Mouse (Mus musculus): ENCODE results near the gene Arhgap8. TPM values are rescaled to one million over a fixed set of nuclear protein-coding genes. Genes with fewer than 3 reads are reported as not detected.

The Arhgap8 gene
- polyA plus RNA-seq, 1 experiment from 2014 or later: 3.2 TPM

DNA sequence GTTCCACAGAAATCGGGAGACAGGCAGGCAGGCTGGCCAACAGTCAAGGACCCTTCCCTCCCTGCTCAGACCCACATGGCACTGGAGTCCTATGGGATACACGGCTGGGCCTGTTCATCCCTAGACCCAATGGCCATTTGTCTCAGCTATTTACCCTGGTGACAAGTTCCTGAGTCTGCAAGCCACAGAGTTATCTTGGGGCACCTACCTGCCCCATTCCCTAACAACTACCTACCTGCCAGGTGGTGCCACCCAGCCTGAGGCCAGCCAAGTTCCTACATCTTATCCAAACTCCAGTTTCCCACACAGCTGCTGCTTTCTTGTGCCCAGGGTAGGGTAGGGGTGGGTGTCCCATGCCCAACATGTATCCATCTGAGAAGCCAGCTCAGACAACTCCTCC lies 21.7 kb upstream of the Arhgap8 start:
- Histone ChIP-seq H3K4me3 (ENCODE audit: control insufficient read depth in 1 of 2, insufficient read depth in 1 of 2, low read depth in 1 of 2, low read length in 2 of 2) (no peak overlapping the region), H3K4me1 (ENCODE audit: control insufficient read depth in 2 of 2, insufficient read depth in 2 of 2, low read length in 2 of 2) (peaks cover 14 to 18% of the 10 kb centered on the region in 2 experiments), H3K27ac (replicated peaks in 1 of 2; ENCODE audit: control insufficient read depth in 1 of 2, insufficient read depth in 1 of 2, low read depth in 2 of 2, low read length in 2 of 2) (no peak overlapping the region), H3K36me3 (ENCODE audit: control insufficient read depth, insufficient read depth, low read length) (peaks cover 31% of the 10 kb centered on the region), H3K4me2 (ENCODE audit: low read length) (no peak overlapping the region), H3K9ac (ENCODE audit: low read length) (no peak overlapping the region), H3K9me3 (ENCODE audit: control insufficient read depth, low read length) (no peaks in the 10 kb centered on the region), H3K27me3 (ENCODE audit: control insufficient read depth, insufficient read depth, low read length) (no peaks in the 10 kb centered on the region)
- 73% methylated on average over 2 of the region's 2 CpGs for WGBS
- ATAC-seq (ENCODE audit: insufficient number of reproducible peaks, insufficient read depth, low FRiP score, low read depth): no peak

DNA sequence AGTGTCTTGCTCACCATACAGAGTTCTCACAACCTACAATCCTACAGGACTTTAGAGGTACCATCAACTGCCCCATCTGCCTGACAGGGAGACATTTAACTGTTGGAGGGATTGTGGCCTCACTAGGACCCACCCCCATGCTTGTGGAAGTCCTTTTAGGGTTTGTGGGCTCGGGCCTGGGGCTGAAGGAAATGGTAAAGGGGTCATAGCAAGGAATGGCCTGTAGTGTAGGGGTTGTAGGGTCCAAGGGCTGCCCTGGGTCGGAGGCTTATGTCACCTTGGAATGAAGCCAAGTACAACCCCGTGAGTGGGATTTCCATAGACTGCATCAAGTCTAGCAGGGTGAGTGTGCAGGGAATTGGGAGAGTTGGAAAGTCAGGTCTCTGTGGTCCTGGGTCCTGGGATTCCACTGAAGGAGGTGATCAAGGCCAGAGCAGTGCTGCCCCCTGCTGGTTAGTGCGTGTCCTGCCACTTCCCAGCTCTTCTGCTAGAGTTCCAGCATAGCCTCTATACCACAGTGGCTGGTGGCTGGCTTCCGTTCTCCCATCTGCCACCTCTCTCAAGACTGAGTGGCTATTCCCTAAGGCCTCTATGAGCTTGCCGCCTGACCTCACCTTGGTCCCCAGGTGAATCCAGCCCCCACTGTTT lies 19.6 kb upstream of the Arhgap8 start:
- H3K9ac ChIP-seq (ENCODE audit: low read length): no peak overlapping the region
- ATAC-seq (ENCODE audit: insufficient number of reproducible peaks, insufficient read depth, low FRiP score, low read depth): no peak
- peaks cover 16% of the 10 kb centered on the region for H3K36me3 ChIP-seq (ENCODE audit: control insufficient read depth, insufficient read depth, low read length)
- no peak overlapping the region for H3K4me3 ChIP-seq (ENCODE audit: control insufficient read depth in 1 of 2, insufficient read depth in 1 of 2, low read depth in 1 of 2, low read length in 2 of 2)
- no peaks in the 10 kb centered on the region for H3K27me3 ChIP-seq (ENCODE audit: control insufficient read depth, insufficient read depth, low read length)
- no peak overlapping the region for H3K4me2 ChIP-seq (ENCODE audit: low read length)
- 46% methylated on average over 6 of the region's 6 CpGs for WGBS
- H3K4me1 ChIP-seq (ENCODE audit: control insufficient read depth in 2 of 2, insufficient read depth in 2 of 2, low read length in 2 of 2): peaks cover 14 to 18% of the 10 kb centered on the region in 2 experiments
- no peak overlapping the region for H3K27ac ChIP-seq (replicated peaks in 1 of 2; ENCODE audit: control insufficient read depth in 1 of 2, insufficient read depth in 1 of 2, low read depth in 2 of 2, low read length in 2 of 2)
- no peaks in the 10 kb centered on the region for H3K9me3 ChIP-seq (ENCODE audit: control insufficient read depth, low read length)

DNA sequence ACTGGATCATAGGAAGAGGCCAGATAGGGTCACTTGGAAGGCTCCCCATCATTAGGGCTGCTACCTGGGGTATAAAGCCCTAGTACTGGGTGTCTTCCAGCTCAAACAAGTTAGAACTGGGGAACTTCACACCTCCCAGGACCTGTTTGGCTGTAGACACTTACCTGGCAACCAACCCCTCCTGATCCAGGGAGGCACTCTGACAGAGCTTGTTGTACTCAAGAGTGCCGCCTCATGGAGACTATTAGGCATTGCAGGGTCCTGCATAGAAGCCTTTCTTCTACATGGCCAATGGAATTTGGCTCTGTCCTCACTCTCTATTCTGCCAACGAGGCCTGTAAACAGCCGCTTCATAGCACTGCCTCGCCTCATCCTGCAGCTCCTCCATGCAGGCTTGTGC lies 17.9 kb upstream of the Arhgap8 start:
- Histone ChIP-seq H3K27ac (replicated peaks in 1 of 2; ENCODE audit: control insufficient read depth in 1 of 2, insufficient read depth in 1 of 2, low read depth in 2 of 2, low read length in 2 of 2) (no peak overlapping the region), H3K4me2 (ENCODE audit: low read length) (no peak overlapping the region), H3K9ac (ENCODE audit: low read length) (no peak overlapping the region), H3K36me3 (ENCODE audit: control insufficient read depth, insufficient read depth, low read length) (peaks cover 16% of the 10 kb centered on the region), H3K4me1 (ENCODE audit: control insufficient read depth in 2 of 2, insufficient read depth in 2 of 2, low read length in 2 of 2) (peaks cover 9% of the 10 kb centered on the region in 2 experiments; a peak in 3 of 4 replicates), H3K4me3 (ENCODE audit: control insufficient read depth in 1 of 2, insufficient read depth in 1 of 2, low read depth in 1 of 2, low read length in 2 of 2) (no peak overlapping the region), H3K9me3 (ENCODE audit: control insufficient read depth, low read length) (no peaks in the 10 kb centered on the region), H3K27me3 (ENCODE audit: control insufficient read depth, insufficient read depth, low read length) (no peaks in the 10 kb centered on the region)
- 20% methylated on average over 4 of the region's 4 CpGs for WGBS
- ATAC-seq (ENCODE audit: insufficient number of reproducible peaks, insufficient read depth, low FRiP score, low read depth): no peak

DNA sequence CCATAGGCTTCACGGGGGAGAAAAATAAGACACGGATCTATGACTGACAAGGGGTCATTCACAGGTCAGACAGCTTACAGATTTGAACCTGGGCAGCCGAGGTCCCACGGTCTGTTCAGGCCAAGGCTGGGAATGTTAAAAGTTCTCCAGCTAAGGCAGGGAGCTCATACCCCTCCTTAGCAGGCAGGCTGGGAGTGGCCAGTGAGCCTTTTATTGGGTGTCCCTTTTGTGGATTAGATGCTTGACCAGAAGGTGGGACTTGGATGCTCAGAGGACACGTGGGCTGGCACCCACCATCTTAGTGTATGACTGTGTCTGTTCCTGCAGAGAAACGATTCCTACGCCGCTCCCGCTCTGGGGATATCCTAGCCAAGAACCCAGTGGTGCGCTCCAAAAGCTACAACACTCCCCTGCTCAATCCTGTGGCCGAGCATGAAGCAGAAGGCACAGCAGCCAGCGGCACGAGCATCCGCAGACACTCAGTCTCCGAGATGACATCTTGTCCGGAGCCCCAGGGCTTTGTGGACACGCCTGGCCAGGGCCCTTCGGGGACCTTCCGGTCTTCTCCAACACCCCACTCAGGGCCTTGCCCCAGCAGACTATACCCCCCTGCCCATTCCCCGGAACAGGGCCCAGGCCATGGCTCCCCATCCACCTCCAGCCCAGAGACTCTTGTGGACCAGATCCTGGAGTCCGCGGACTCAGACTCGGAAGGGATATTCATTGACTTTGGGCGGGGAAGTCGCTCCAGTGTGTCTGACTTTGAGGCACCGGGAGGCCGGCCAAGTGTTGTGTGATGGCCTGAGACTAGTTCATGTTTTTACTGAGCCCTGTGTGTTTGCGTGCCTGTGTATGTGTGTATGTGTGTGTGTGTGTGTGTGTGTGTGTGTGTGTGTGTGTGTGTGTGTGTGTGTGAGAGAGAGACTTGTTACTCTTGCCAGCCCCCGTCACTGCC lies 17.2 kb upstream of the Arhgap8 start:
- no peak overlapping the region for H3K9ac ChIP-seq (ENCODE audit: low read length)
- no peak overlapping the region for H3K4me3 ChIP-seq (ENCODE audit: control insufficient read depth in 1 of 2, insufficient read depth in 1 of 2, low read depth in 1 of 2, low read length in 2 of 2)
- H3K27me3 ChIP-seq (ENCODE audit: control insufficient read depth, insufficient read depth, low read length): no peaks in the 10 kb centered on the region
- peaks cover 11% of the 10 kb centered on the region for H3K36me3 ChIP-seq (ENCODE audit: control insufficient read depth, insufficient read depth, low read length)
- H3K4me2 ChIP-seq (ENCODE audit: low read length): no peak overlapping the region
- H3K27ac ChIP-seq (replicated peaks in 1 of 2; ENCODE audit: control insufficient read depth in 1 of 2, insufficient read depth in 1 of 2, low read depth in 2 of 2, low read length in 2 of 2): no peak overlapping the region
- peaks cover 2 to 3% of the 10 kb centered on the region in 2 experiments; a peak in 2 of 4 replicates for H3K4me1 ChIP-seq (ENCODE audit: control insufficient read depth in 2 of 2, insufficient read depth in 2 of 2, low read length in 2 of 2)
- H3K9me3 ChIP-seq (ENCODE audit: control insufficient read depth, low read length): no peaks in the 10 kb centered on the region
- ATAC-seq (ENCODE audit: insufficient number of reproducible peaks, insufficient read depth, low FRiP score, low read depth): no peak
- WGBS: 87% methylated on average over 28 of the region's 29 CpGs

DNA sequence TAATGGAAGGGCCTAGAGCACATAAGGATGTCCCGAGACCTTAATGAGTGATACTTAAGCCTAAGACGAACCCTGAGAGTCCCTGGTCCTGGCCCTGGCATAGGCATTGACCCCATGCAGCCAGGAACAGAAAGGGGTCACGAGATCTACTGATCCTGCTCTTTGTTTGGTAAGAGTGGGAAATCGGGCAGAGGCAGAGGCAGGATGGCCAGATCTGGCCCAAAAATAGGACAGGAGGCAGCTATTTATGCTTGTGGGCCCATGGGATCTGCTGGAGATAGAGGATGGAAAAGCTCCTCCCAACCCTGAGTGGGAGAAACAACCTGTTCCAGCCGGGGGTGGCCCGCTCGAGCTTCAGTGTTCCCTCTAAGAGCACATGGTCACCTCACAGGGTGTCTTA lies 15.9 kb upstream of the Arhgap8 start:
- 0 out of 2 replicates have a peak, but pooled peaks cover 4% of the 10 kb centered on the region for H3K9me3 ChIP-seq (ENCODE audit: control insufficient read depth, low read length)
- H3K4me1 ChIP-seq (ENCODE audit: control insufficient read depth in 2 of 2, insufficient read depth in 2 of 2, low read length in 2 of 2): peaks cover 0 to 3% of the 10 kb centered on the region in 2 experiments; a peak in 1 of 4 replicates
- ATAC-seq (ENCODE audit: insufficient number of reproducible peaks, insufficient read depth, low FRiP score, low read depth): no peak
- H3K4me3 ChIP-seq (ENCODE audit: control insufficient read depth in 1 of 2, insufficient read depth in 1 of 2, low read depth in 1 of 2, low read length in 2 of 2): no peak overlapping the region
- H3K9ac ChIP-seq (ENCODE audit: low read length): no peak overlapping the region
- no peaks in the 10 kb centered on the region for H3K27me3 ChIP-seq (ENCODE audit: control insufficient read depth, insufficient read depth, low read length)
- 61% methylated on average over 7 of the region's 7 CpGs for WGBS
- peaks cover 10% of the 10 kb centered on the region for H3K36me3 ChIP-seq (ENCODE audit: control insufficient read depth, insufficient read depth, low read length)
- no peak overlapping the region for H3K27ac ChIP-seq (replicated peaks in 1 of 2; ENCODE audit: control insufficient read depth in 1 of 2, insufficient read depth in 1 of 2, low read depth in 2 of 2, low read length in 2 of 2)
- no peak overlapping the region for H3K4me2 ChIP-seq (ENCODE audit: low read length)

DNA sequence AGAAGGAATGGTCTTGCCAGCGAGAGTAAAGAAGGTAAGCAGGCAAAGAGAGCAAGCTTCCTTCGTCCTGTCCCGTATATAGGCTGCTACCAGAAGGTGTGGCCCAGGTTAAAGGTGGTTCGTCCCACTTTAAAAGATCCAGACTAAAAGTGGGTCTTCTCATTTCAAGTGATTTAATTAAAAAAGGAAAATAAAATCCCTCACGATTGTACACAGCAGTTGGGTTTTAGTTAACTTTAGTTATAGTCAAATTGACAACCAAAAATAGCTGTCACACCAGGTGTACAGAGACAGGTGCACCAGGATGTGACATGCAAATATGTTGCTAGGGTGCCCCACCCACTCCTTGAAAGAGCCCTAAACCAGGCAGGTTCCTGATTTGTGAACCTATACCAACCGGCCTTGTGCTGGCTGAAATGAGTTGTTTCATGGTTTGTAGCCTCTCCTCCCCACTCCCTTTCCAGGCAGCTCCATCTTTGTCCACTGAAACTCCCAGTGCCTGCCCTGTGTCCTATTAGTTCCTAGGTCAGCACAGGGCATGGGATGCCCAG lies 14.4 kb upstream of the Arhgap8 start:
- Histone ChIP-seq H3K27me3 (ENCODE audit: control insufficient read depth, insufficient read depth, low read length) (no peaks in the 10 kb centered on the region), H3K4me3 (ENCODE audit: control insufficient read depth in 1 of 2, insufficient read depth in 1 of 2, low read depth in 1 of 2, low read length in 2 of 2) (no peak overlapping the region), H3K4me2 (ENCODE audit: low read length) (no peak overlapping the region), H3K27ac (replicated peaks in 1 of 2; ENCODE audit: control insufficient read depth in 1 of 2, insufficient read depth in 1 of 2, low read depth in 2 of 2, low read length in 2 of 2) (no peak overlapping the region), H3K9me3 (ENCODE audit: control insufficient read depth, low read length) (0 out of 2 replicates have a peak, but pooled peaks cover 4% of the 10 kb centered on the region), H3K36me3 (ENCODE audit: control insufficient read depth, insufficient read depth, low read length) (peaks cover 10% of the 10 kb centered on the region; the same call in 1 of the 2 replicates), H3K9ac (ENCODE audit: low read length) (no peak overlapping the region), H3K4me1 (ENCODE audit: control insufficient read depth in 2 of 2, insufficient read depth in 2 of 2, low read length in 2 of 2) (peaks cover 0 to 3% of the 10 kb centered on the region in 2 experiments; a peak in 1 of 4 replicates)
- ATAC-seq (ENCODE audit: insufficient number of reproducible peaks, insufficient read depth, low FRiP score, low read depth): no peak
- WGBS: 80% methylated on average over 6 of the region's 6 CpGs

DNA sequence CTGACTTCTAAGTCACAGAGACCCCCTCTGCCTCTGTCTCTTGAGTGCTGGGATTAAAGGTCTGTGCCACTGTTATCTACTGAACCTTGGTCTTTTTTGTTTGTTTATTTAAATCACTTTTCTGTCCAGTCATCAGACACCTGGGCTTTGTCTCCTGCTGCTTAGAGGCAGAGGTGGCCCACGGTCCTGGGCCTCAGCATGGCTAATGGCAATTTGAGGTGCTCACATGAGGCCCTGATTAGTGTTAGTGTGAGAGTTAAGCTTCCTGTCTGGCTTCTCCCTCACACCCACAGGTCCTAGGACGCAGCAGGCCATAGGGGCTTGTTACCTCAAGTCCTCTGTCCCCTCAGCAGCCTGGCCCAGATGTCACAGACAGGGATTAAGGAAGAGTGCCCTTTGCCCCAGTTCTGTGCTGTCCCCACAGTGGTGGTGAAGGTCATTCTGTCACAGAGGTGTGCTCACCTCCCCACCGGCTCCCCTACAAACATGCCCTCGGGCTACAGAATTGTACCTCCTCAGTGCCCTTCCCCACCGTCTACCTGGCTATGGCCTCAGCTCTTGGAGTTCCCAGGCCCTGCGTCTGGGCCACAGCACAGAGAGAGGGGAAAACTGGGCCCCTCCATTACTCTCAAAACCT lies 12.8 kb upstream of the Arhgap8 start:
- Histone ChIP-seq H3K36me3 (ENCODE audit: control insufficient read depth, insufficient read depth, low read length) (0 out of 2 replicates have a peak, but pooled peaks cover 3% of the 10 kb centered on the region), H3K27ac (replicated peaks in 1 of 2; ENCODE audit: control insufficient read depth in 1 of 2, insufficient read depth in 1 of 2, low read depth in 2 of 2, low read length in 2 of 2) (no peak overlapping the region), H3K9me3 (ENCODE audit: control insufficient read depth, low read length) (0 out of 2 replicates have a peak, but pooled peaks cover 4% of the 10 kb centered on the region), H3K27me3 (ENCODE audit: control insufficient read depth, insufficient read depth, low read length) (no peaks in the 10 kb centered on the region), H3K4me2 (ENCODE audit: low read length) (no peak overlapping the region), H3K4me1 (ENCODE audit: control insufficient read depth in 2 of 2, insufficient read depth in 2 of 2, low read length in 2 of 2) (peaks cover 0 to 2% of the 10 kb centered on the region in 2 experiments; a peak in 1 of 4 replicates), H3K4me3 (ENCODE audit: control insufficient read depth in 1 of 2, insufficient read depth in 1 of 2, low read depth in 1 of 2, low read length in 2 of 2) (no peak overlapping the region), H3K9ac (ENCODE audit: low read length) (no peak overlapping the region)
- WGBS: 66% methylated on average over 6 of the region's 6 CpGs
- no peak for ATAC-seq (ENCODE audit: insufficient number of reproducible peaks, insufficient read depth, low FRiP score, low read depth)
